Mouse (Mus musculus): ENCODE results near the gene Rhox2e.
"Not testable (repeated sequence)": the region's sequence is repeated elsewhere in the genome, so short reads cannot be mapped to it uniquely, and the experiment has no call there.

Rhox2e gene

GRCm38 (mm10) chrX:37530152-37530551 is at the start of gene Rhox2e:
Rhox2e (plus strand) TSS chrX:37530452.
- not testable (repeated sequence) for DNase-seq

- not testable (repeated sequence) for DNase-seq
Observed at GRCm38 (mm10) chrX:37514059-37514458, 16.2 kb upstream of the Rhox2e start, which contains the start of gene Rhox4d. Rhox4d (plus strand) TSS chrX:37514359.

DNA sequence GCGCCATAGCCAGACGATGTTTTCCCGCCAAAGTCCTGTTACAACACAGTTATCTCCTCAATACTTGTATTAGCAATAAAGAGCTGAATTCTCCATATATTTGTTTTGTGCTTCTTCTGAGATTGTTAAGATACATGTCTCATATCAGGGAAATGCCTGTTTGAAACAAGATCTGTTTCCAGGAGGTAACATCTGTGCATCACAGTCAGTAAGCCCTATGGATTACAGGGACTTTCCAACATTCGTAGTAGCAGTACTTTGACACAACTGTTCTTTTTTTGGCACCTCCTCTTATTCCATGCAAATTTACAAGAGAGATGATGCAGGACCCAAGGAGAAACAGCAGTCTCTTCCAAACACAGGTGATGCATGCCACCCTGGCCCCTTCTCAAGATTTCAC is 11.5 kb downstream of the Rhox2e start, which contains the start of gene Rhox3e:
Gene Rhox3e, plus strand, starts transcription at position 301 of the 400 bp plus-strand sequence.
- not testable (repeated sequence) for DNase-seq

- DNase-seq = not testable (repeated sequence)
Observed at GRCm38 (mm10) chrX:37557112-37557511, 26.9 kb downstream of the Rhox2e start, which contains the start of gene Rhox4e. Rhox4e (plus strand) TSS chrX:37557412.

- not testable (repeated sequence) for DNase-seq
Observed at GRCm38 (mm10) chrX:37571105-37571504, 40.9 kb downstream of the Rhox2e start, which contains the start of gene Rhox2f. Rhox2f (plus strand) TSS chrX:37571405.

GRCm38 (mm10) chrX:37572638-37573037 is 42.4 kb downstream of the Rhox2e start:
- DNase-seq = not testable (repeated sequence)

- DNase-seq = not testable (repeated sequence)
Observed at GRCm38 (mm10) chrX:37580692-37581091, 50.4 kb downstream of the Rhox2e start, which contains the start of gene Rhox3f. Rhox3f (plus strand) TSS chrX:37580992.

Data from cerebellum, postnatal 10 days (tissue).